Mouse (Mus musculus): ENCODE data around the gene Cfl1. TPM values are rescaled to one million over a fixed set of nuclear protein-coding genes. Genes with fewer than 3 reads are reported as not detected.

The Cfl1 gene
- polyA plus RNA-seq, 1 experiment from 2014 or later, result 1,653 TPM

- peak overlapping the region; percentile 74 for H3K9ac ChIP-seq (replicated peaks; ENCODE audit: low read depth)
- DNase-seq (ENCODE audit: low spot score) (peak; percentile 97), ATAC-seq (peak; percentile 92)
- H3K9me3 ChIP-seq (ENCODE audit: low read length), result no peaks in the 10 kb centered on the region
- H3K4me3 ChIP-seq (ENCODE audit: low read depth, low read length), result peak overlapping the region; percentile 79
- peak overlapping the region; percentile 92 for H3K27ac ChIP-seq (ENCODE audit: low read length)
- no peaks in the 10 kb centered on the region for H3K36me3 ChIP-seq (ENCODE audit: insufficient read depth, low read length)
- WGBS, result under 1% methylated on average over 63 of the region's 70 CpGs
- no peak for TF ChIP-seq EP300 (IDR thresholded peaks at IDR 0.05)
- TF ChIP-seq CTCF (IDR thresholded peaks at IDR 0.05), result peak; percentile 35
- no peaks in the 10 kb centered on the region for H3K27me3 ChIP-seq (replicated peaks; ENCODE audit: insufficient read depth, low read length)
- H3K4me1 ChIP-seq (ENCODE audit: insufficient read depth, low read depth, low read length), result peaks cover 13% of the 10 kb centered on the region
- H3K4me2 ChIP-seq (replicated peaks; ENCODE audit: low read depth, low read length), result peak overlapping the region; percentile 98
These were observed 33.1 kb upstream of the Cfl1 start for GRCm38 (mm10) chr19:5456922-5457745.

GRCm38 (mm10) chr19:5457746-5458442, 32.4 kb upstream of the Cfl1 start, which contains the start of gene Ccdc85b:
Gene Ccdc85b, minus strand, starts transcription at chr19:5457894.
- Histone ChIP-seq H3K9me3 (ENCODE audit: low read length) (no peaks in the 10 kb centered on the region), H3K27me3 (replicated peaks; ENCODE audit: insufficient read depth, low read length) (no peaks in the 10 kb centered on the region), H3K4me2 (replicated peaks; ENCODE audit: low read depth, low read length) (peak within 1 kb of the TSS; percentile 98), H3K4me1 (ENCODE audit: insufficient read depth, low read depth, low read length) (peaks cover 13% of the 10 kb centered on the region), H3K27ac (ENCODE audit: low read length) (peak within 1 kb of the TSS; percentile 92), H3K4me3 (ENCODE audit: low read depth, low read length) (peak within 1 kb of the TSS; percentile 79), H3K9ac (replicated peaks; ENCODE audit: low read depth) (peak within 1 kb of the TSS; percentile 74), H3K36me3 (ENCODE audit: insufficient read depth, low read length) (no peaks in the 10 kb centered on the region; the same call in 1 of the 2 replicates)
- ATAC-seq (peak; percentile 30), DNase-seq (ENCODE audit: low spot score) (no peak)
- WGBS, result 9% methylated on average over 14 of the region's 14 CpGs
- TF ChIP-seq CTCF (IDR thresholded peaks at IDR 0.05), result no peak
- peak; percentile 59; the same call in 1 of the 2 replicates for TF ChIP-seq EP300 (IDR thresholded peaks at IDR 0.05)

DNA sequence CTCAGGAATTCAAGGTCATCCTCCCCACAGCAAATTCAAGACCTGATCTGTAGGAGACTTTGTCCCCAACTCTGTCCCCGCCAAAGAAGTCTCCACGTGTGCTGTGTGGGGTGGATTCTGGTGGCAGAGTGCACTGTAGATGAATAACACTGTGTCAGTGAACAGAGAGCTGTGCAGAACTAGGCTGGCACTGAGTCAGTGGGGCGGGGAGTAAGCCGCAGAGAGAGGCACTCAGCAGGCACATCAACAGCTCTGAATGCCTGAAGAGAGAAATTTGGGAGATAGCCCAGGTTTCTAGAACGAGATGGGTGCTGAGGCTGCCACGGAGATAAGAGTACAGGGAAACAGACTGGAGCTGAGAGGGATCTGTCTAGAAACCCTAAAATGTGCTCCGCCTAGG, 31.2 kb upstream of the Cfl1 start:
- TF ChIP-seq CTCF (IDR thresholded peaks at IDR 0.05) (no peak), EP300 (IDR thresholded peaks at IDR 0.05) (no peak)
- WGBS, result 58% methylated on average over 7 of the region's 7 CpGs
- ATAC-seq, result no peak
- DNase-seq (ENCODE audit: low spot score), result no peak
- H3K27me3 ChIP-seq (replicated peaks; ENCODE audit: insufficient read depth, low read length), result no peaks in the 10 kb centered on the region
- H3K27ac ChIP-seq (ENCODE audit: low read length), result no peak overlapping the region
- H3K4me2 ChIP-seq (replicated peaks; ENCODE audit: low read depth, low read length), result no peak overlapping the region
- H3K4me1 ChIP-seq (ENCODE audit: insufficient read depth, low read depth, low read length), result peaks cover 13% of the 10 kb centered on the region
- H3K9me3 ChIP-seq (ENCODE audit: low read length), result no peaks in the 10 kb centered on the region
- H3K9ac ChIP-seq (replicated peaks; ENCODE audit: low read depth), result no peak overlapping the region
- no peak overlapping the region for H3K4me3 ChIP-seq (ENCODE audit: low read depth, low read length)
- H3K36me3 ChIP-seq (ENCODE audit: insufficient read depth, low read length), result no peaks in the 10 kb centered on the region; the same call in 1 of the 2 replicates

GRCm38 (mm10) chr19:5459896-5460295, 30.4 kb upstream of the Cfl1 start:
- H3K4me3 ChIP-seq (ENCODE audit: low read depth, low read length), result peak overlapping the region; percentile 78
- H3K4me1 ChIP-seq (ENCODE audit: insufficient read depth, low read depth, low read length), result peaks cover 13% of the 10 kb centered on the region
- peak overlapping the region; percentile 71 for H3K4me2 ChIP-seq (replicated peaks; ENCODE audit: low read depth, low read length)
- no peak overlapping the region for H3K9ac ChIP-seq (replicated peaks; ENCODE audit: low read depth)
- H3K27ac ChIP-seq (ENCODE audit: low read length), result 0 out of 2 replicates have a peak overlapping the region, but pooled peaks have one; percentile 73
- TF ChIP-seq CTCF (IDR thresholded peaks at IDR 0.05) (no peak), EP300 (IDR thresholded peaks at IDR 0.05) (no peak)
- no peaks in the 10 kb centered on the region for H3K27me3 ChIP-seq (replicated peaks; ENCODE audit: insufficient read depth, low read length)
- no peak for DNase-seq (ENCODE audit: low spot score)
- no peak for ATAC-seq
- WGBS, result 24% methylated on average over 3 of the region's 3 CpGs
- no peaks in the 10 kb centered on the region for H3K9me3 ChIP-seq (ENCODE audit: low read length)
- peaks cover 2% of the 10 kb centered on the region; the same call in 1 of the 2 replicates for H3K36me3 ChIP-seq (ENCODE audit: insufficient read depth, low read length)

GRCm38 (mm10) chr19:5460465-5460911, 29.8 kb upstream of the Cfl1 start, which contains the start of gene Fibp:
Gene Fibp, plus strand, starts transcription at chr19:5460615.
- DNase-seq (ENCODE audit: low spot score) (peak; percentile 93), ATAC-seq (peak; percentile 51)
- H3K4me3 ChIP-seq (ENCODE audit: low read depth, low read length), result peak within 1 kb of the TSS; percentile 78
- peak within 1 kb of the TSS; percentile 71 for H3K4me2 ChIP-seq (replicated peaks; ENCODE audit: low read depth, low read length)
- no peaks in the 10 kb centered on the region for H3K27me3 ChIP-seq (replicated peaks; ENCODE audit: insufficient read depth, low read length)
- WGBS, result 0% methylated on average over 32 of the region's 32 CpGs
- H3K4me1 ChIP-seq (ENCODE audit: insufficient read depth, low read depth, low read length), result peaks cover 13% of the 10 kb centered on the region
- TF ChIP-seq CTCF (IDR thresholded peaks at IDR 0.05) (no peak), EP300 (IDR thresholded peaks at IDR 0.05) (0 out of 2 replicates have a peak, but pooled peaks have one; percentile 60)
- H3K9ac ChIP-seq (replicated peaks; ENCODE audit: low read depth), result peak within 1 kb of the TSS; percentile 69
- H3K9me3 ChIP-seq (ENCODE audit: low read length), result no peaks in the 10 kb centered on the region
- H3K36me3 ChIP-seq (ENCODE audit: insufficient read depth, low read length), result peaks cover 8% of the 10 kb centered on the region; the same call in 1 of the 2 replicates
- peak within 1 kb of the TSS; percentile 73 for H3K27ac ChIP-seq (ENCODE audit: low read length)

DNA sequence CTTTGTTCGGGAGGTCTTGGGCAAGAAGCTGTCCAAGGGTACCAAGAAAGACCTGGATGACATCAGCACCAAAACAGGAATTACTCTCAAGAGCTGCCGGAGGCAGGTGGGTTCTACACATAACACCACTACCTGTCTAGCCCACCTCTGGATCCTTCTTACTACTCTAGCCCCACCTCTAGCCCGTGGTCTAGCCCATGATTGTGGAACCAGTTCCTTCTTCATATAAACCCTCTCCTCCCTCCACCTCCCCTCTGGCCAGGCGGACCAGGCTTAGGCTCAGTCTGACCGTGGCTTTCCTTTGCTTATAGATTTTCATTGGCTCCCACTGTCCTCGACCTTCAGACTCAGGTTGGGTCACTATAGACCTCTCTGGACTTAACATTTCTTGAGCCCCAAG, 28.8 kb upstream of the Cfl1 start:
- no peak overlapping the region; the same call in 1 of the 2 replicates for H3K4me3 ChIP-seq (ENCODE audit: low read depth, low read length)
- ATAC-seq (no peak), DNase-seq (ENCODE audit: low spot score) (no peak)
- no peaks in the 10 kb centered on the region for H3K9me3 ChIP-seq (ENCODE audit: low read length)
- no peaks in the 10 kb centered on the region for H3K27me3 ChIP-seq (replicated peaks; ENCODE audit: insufficient read depth, low read length)
- peak overlapping the region; percentile 71 for H3K4me2 ChIP-seq (replicated peaks; ENCODE audit: low read depth, low read length)
- 78% methylated on average over 6 of the region's 6 CpGs for WGBS
- TF ChIP-seq EP300 (IDR thresholded peaks at IDR 0.05), result no peak
- TF ChIP-seq CTCF (IDR thresholded peaks at IDR 0.05), result no peak
- peaks cover 14% of the 10 kb centered on the region for H3K36me3 ChIP-seq (ENCODE audit: insufficient read depth, low read length)
- H3K9ac ChIP-seq (replicated peaks; ENCODE audit: low read depth), result peak overlapping the region; percentile 69; the same call in 1 of the 2 replicates
- no peak overlapping the region for H3K27ac ChIP-seq (ENCODE audit: low read length)
- peaks cover 7% of the 10 kb centered on the region for H3K4me1 ChIP-seq (ENCODE audit: insufficient read depth, low read depth, low read length)

Measured in lung, postnatal 0 days (tissue).